Mouse (Mus musculus) cerebellum, adult 8-10 months (tissue): ENCODE measurements around the gene Vmn1r17.
"Not testable (repeated sequence)": the region's sequence is repeated elsewhere in the genome, so short reads cannot be mapped to it uniquely, and the experiment has no call there.

ENCODE experiments used
- DNase-seq: peaks from one replicate; pipeline ENCODE4 v3.0.0; 2022

The Vmn1r17 gene

DNA sequence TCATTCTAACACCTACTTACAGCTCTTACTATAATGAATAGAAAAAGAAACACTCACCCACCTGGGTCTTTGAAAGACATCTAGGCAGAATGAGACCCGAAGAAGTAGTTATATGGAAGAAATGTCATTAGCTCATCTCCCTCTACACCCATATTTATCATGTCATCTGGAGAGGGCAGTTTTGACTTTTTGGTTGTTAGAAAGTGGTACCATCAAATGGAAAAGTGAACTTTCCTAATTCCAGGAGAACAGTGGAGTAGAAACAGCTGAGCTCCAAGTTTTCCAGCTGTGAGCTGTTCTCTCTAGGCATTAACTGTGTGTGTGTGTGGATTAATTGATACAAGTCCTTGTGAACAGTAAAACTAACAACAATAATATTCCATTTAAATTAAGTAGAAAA is at the start of gene Vmn1r17:
Vmn1r17 (minus strand) TSS at position 101 of the 400 bp plus-strand sequence.
- DNase-seq: no peak

DNA sequence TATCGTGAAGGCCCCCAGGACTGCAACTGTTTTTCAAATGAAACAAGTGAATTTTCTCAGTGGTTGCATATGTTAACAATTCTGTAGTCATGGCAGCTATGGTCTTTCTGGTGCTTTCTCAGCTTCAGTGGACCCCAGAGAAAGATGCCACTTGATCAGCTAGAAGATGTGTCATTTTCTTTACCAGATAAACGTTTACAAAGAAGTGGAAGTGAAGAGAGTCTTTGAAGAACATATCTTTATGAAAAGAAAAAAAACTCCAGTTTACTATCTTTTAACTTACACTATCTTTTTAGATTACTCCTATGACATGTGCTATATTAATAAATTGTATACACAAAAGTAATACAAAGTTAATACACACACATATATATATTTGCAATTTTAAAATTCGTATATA is 40.0 kb upstream of the Vmn1r17 start, which contains the start of gene Vmn1r19:
Vmn1r19 (plus strand) TSS at position 301 of the 400 bp plus-strand sequence.
- DNase-seq: not testable (repeated sequence)

DNA sequence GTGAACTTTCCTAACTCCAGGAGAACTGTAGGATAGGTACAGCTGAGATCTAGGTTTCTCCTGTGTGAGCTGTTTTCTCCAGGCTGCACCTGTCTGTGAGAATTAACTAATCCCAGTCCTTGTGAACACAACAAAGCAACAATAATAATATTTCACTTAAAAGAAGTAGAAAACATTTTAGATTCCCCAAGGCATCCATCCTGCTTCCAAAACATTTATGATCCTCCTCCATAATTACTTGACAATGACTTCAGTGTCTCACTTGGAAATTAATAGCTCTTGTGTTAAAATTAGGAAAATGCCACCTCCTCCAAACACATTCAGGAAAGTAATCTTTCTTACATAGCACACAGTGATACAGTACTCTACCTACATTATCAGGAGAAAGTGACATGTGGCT is 32.2 kb upstream of the Vmn1r17 start, which contains the start of gene Vmn1r18:
Vmn1r18 (minus strand) TSS at position 101 of the 400 bp plus-strand sequence.
- DNase-seq: no peak

- DNase-seq: no peak
Measured at GRCm38 (mm10) chr6:57367496-57367895, 4.0 kb upstream of the Vmn1r17 start.

GRCm38 (mm10) chr6:57365866-57366265 is 2.3 kb upstream of the Vmn1r17 start:
- not testable (repeated sequence) for DNase-seq

DNA sequence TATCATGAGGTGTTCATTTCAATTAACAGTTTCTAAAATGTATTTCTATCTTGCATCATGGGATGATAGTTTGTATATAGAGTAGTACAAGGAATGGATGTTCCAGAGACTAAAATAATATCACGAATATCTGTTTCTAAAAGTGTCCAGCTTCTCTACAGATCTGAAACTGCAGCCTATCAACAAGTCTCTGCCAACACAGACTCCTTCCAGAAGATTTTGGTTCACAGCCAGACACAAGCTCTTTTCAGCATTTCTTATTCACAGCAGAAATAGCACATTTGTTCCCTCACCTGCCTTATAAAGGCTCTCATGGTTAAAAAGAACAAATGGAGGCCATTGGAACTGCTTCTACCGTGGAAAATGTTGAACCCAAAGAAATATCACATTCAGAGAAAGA is 6.7 kb downstream of the Vmn1r17 start:
- no peak for DNase-seq

DNA sequence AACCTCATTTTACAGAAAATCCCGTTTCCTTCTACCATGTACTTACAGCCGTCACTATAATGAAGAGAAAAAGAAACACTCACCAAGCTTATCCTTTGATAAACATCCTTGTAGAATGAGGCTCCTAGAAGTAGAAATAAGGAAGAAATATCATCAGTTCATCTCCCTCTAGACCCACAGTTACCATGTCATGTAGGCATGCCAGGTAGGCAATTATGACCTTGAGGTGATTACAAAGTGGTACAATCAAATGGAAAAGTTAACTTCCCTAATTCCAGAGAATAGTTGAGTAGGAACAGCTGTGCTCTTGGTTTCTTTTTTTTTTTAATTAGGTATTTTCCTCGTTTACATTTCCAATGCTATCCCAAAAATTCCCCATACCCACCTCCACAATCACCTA is 34.1 kb downstream of the Vmn1r17 start, which contains the start of gene Vmn1r16:
Vmn1r16 (minus strand) TSS at position 101 of the 400 bp plus-strand sequence.
- no peak for DNase-seq

DNA sequence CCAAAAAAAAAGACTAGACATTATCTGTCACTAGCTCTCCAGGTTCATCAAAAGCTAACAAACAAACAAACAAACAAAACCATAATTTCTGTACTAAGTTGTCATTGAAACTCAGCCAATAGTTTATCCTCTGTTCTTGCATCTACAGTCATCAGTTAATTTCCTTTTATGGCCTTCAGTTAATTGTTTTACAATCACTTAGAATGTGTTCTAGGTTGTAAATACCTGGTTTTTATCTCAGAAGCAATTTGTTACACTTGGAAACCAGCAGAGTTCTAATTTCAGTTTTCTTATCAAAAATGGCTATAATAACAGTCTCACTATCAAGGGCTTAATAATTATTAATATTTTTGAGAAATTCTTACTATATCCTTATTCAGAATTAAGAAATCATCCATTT is 37.4 kb downstream of the Vmn1r17 start:
- no peak for DNase-seq
